Comparison of ENCODE assay signal across 8 mouse cellular contexts in genomic region chrX:134308275-134308634, GRCm38 (mm10). TPM values are rescaled to one million over a fixed set of nuclear protein-coding genes. Genes with fewer than 3 reads are reported as not detected.
A peak's percentile ranks its signal among the peaks of the same experiment; 100 is the strongest.
DNase-seq lines count a peak whose midpoint lies in the region; ATAC-seq and TF ChIP-seq lines count a peak whose summit lies in the region.

No protein-coding gene starts in this region.

- no peaks in the 10 kb centered on the region for H3K4me1 ChIP-seq in kidney, postnatal 0 days (replicated peaks; ENCODE audit: insufficient read depth, low read length)
- no peaks in the 10 kb centered on the region for H3K4me1 ChIP-seq in brown adipose tissue, adult 24 weeks (ENCODE audit: control insufficient read depth, insufficient read depth, insufficient read length, low read length)
- no peaks in the 10 kb centered on the region for H3K4me1 ChIP-seq in hindbrain, embryonic 16.5 days (ENCODE audit: control insufficient read depth, insufficient read depth, low read depth, low read length)
- no peaks in the 10 kb centered on the region for H3K4me1 ChIP-seq in midbrain, embryonic 16.5 days (ENCODE audit: control insufficient read depth, insufficient read depth, low read length)

- peak; percentile 78 for ATAC-seq in kidney, postnatal 0 days (replicated peaks; ENCODE audit: low FRiP score, low read depth)
- no peak; the same call in none of the 2 replicates for ATAC-seq in hindbrain, embryonic 16.5 days
- ATAC-seq in midbrain, embryonic 16.5 days: no peak

- no peak for TF ChIP-seq CTCF in kidney, postnatal 0 days (IDR thresholded peaks at IDR 0.05; ENCODE audit: low read depth)

- H3K27ac ChIP-seq in kidney, postnatal 0 days: no peak overlapping the region
- H3K27ac ChIP-seq in brown adipose tissue, adult 24 weeks (replicated peaks; ENCODE audit: low read depth, low read length): no peak overlapping the region
- H3K27ac ChIP-seq in hindbrain, embryonic 16.5 days (ENCODE audit: low read depth, low read length): no peak overlapping the region
- H3K27ac ChIP-seq in midbrain, embryonic 16.5 days (ENCODE audit: low read length): no peak overlapping the region

- H3K4me3 ChIP-seq in kidney, postnatal 0 days (replicated peaks; ENCODE audit: low read depth, low read length): peak overlapping the region; percentile 29
- H3K4me3 ChIP-seq in brown adipose tissue, adult 24 weeks (ENCODE audit: insufficient read depth, low read depth, low read length): peak overlapping the region; percentile 53
- H3K4me3 ChIP-seq in hindbrain, embryonic 16.5 days (ENCODE audit: low read length): peak overlapping the region; percentile 47
- H3K4me3 ChIP-seq in midbrain, embryonic 16.5 days (ENCODE audit: low read depth, low read length): peak overlapping the region; percentile 43

- H3K9ac ChIP-seq in kidney, postnatal 0 days (ENCODE audit: low read depth, low read length): 0 out of 2 replicates have a peak overlapping the region, but pooled peaks have one; percentile 24
- peak overlapping the region; percentile 47 for H3K9ac ChIP-seq in hindbrain, embryonic 16.5 days (ENCODE audit: low read depth, low read length)
- H3K9ac ChIP-seq in midbrain, embryonic 16.5 days (ENCODE audit: low read depth, low read length): peak overlapping the region; percentile 46; the same call in 1 of the 2 replicates

- WGBS in kidney, postnatal 0 days: 31% methylated on average over 9 of the region's 9 CpGs
- WGBS in hindbrain, embryonic 16.5 days: 42% methylated on average over 9 of the region's 9 CpGs
- 29% methylated on average over 9 of the region's 9 CpGs for WGBS in midbrain, embryonic 16.5 days

- no peaks in the 10 kb centered on the region for H3K27me3 ChIP-seq in kidney, postnatal 0 days (ENCODE audit: insufficient read depth, low read length)
- H3K27me3 ChIP-seq in hindbrain, embryonic 16.5 days (replicated peaks; ENCODE audit: control insufficient read depth, insufficient read depth, low read length): no peaks in the 10 kb centered on the region
- no peaks in the 10 kb centered on the region for H3K27me3 ChIP-seq in midbrain, embryonic 16.5 days (ENCODE audit: control insufficient read depth, insufficient read depth, low read depth, low read length)

- H3K4me2 ChIP-seq in kidney, postnatal 0 days (ENCODE audit: low read length): peak overlapping the region; percentile 51
- H3K4me2 ChIP-seq in hindbrain, embryonic 16.5 days (ENCODE audit: low read length): peak overlapping the region; percentile 68
- peak overlapping the region; percentile 65 for H3K4me2 ChIP-seq in midbrain, embryonic 16.5 days (ENCODE audit: low read length)

- H3K36me3 ChIP-seq in kidney, postnatal 0 days (ENCODE audit: insufficient read depth, low read length): no peaks in the 10 kb centered on the region
- H3K36me3 ChIP-seq in hindbrain, embryonic 16.5 days (ENCODE audit: control insufficient read depth, insufficient read depth, low read length): no peaks in the 10 kb centered on the region
- H3K36me3 ChIP-seq in midbrain, embryonic 16.5 days (ENCODE audit: control insufficient read depth, insufficient read depth, low read length): no peaks in the 10 kb centered on the region

- DNase-seq in kidney, postnatal 0 days (ENCODE audit: low spot score): peak; percentile 33
- DNase-seq in kidney, postnatal 25 days: no peak
- DNase-seq in right cerebral cortex, postnatal 36 days (ENCODE audit: low spot score in 2 of 2): no peak
- DNase-seq in urinary bladder, postnatal 25 days (ENCODE audit: low spot score): no peak
- no peak for DNase-seq in right cerebral cortex, postnatal 10 days (ENCODE audit: low spot score in 2 of 2)

- H3K9me3 ChIP-seq in kidney, postnatal 0 days (replicated peaks; ENCODE audit: low read length): no peaks in the 10 kb centered on the region
- no peaks in the 10 kb centered on the region for H3K9me3 ChIP-seq in hindbrain, embryonic 16.5 days (ENCODE audit: control insufficient read depth, low read length)
- H3K9me3 ChIP-seq in midbrain, embryonic 16.5 days (replicated peaks; ENCODE audit: control insufficient read depth, low read length, poor library complexity, severe bottlenecking): no peaks in the 10 kb centered on the region

RNA-seq across cellular contexts. Expression of gene Cenpi, which starts 0.4 kb away (rescaled TPM):
- 12.4 and 15.9 TPM in 2 replicates for polyA plus RNA-seq in kidney, postnatal 0 days (2015; fragmentation: Nextera tagmentation; extraction: Ambion mirVana)
- not detected in 2 replicates for polyA plus RNA-seq in brown adipose tissue, adult 24 weeks (2012; ENCODE audit: insufficient read depth, insufficient read length, missing spikeins)
- polyA plus RNA-seq in hindbrain, embryonic 16.5 days (2015; fragmentation: Nextera tagmentation; extraction: Ambion mirVana): 6.9 and 7.7 TPM in 2 replicates
- polyA plus RNA-seq in midbrain, embryonic 16.5 days (2015; fragmentation: Nextera tagmentation; extraction: Ambion mirVana): 3.9 and 6.1 TPM in 2 replicates

RNA-seq across cellular contexts. Expression of gene Tmem35a, which starts 13.2 kb away (rescaled TPM):
- polyA plus RNA-seq in kidney, postnatal 0 days (2015; fragmentation: Nextera tagmentation; extraction: Ambion mirVana): 9.9 and 11.8 TPM in 2 replicates
- polyA plus RNA-seq in brown adipose tissue, adult 24 weeks (2012; ENCODE audit: insufficient read depth, insufficient read length, missing spikeins): 1.6 and 3.1 TPM in 2 replicates
- polyA plus RNA-seq in hindbrain, embryonic 16.5 days (2015; fragmentation: Nextera tagmentation; extraction: Ambion mirVana): 117 and 126 TPM in 2 replicates
- polyA plus RNA-seq in midbrain, embryonic 16.5 days (2015; fragmentation: Nextera tagmentation; extraction: Ambion mirVana): 126 TPM in 2 replicates

RNA-seq across cellular contexts. Expression of gene Trmt2b, which starts 31.5 kb away (rescaled TPM):
- 16.6 and 17.3 TPM in 2 replicates for polyA plus RNA-seq in kidney, postnatal 0 days (2015; fragmentation: Nextera tagmentation; extraction: Ambion mirVana)
- 51.4 and 52.6 TPM in 2 replicates for polyA plus RNA-seq in brown adipose tissue, adult 24 weeks (2012; ENCODE audit: insufficient read depth, insufficient read length, missing spikeins)
- polyA plus RNA-seq in hindbrain, embryonic 16.5 days (2015; fragmentation: Nextera tagmentation; extraction: Ambion mirVana): 7.5 and 8.2 TPM in 2 replicates
- 4.7 TPM in 2 replicates for polyA plus RNA-seq in midbrain, embryonic 16.5 days (2015; fragmentation: Nextera tagmentation; extraction: Ambion mirVana)
